Mouse (Mus musculus) thymus, postnatal 14 days (tissue): ENCODE data around the gene Rack1.
"Not testable (repeated sequence)": the region's sequence is repeated elsewhere in the genome, so short reads cannot be mapped to it uniquely, and the experiment has no call there.

ENCODE experiments used
- DNase-seq: peaks from one replicate; pipeline ENCODE4 v3.0.0; 2021

Rack1 gene

DNA sequence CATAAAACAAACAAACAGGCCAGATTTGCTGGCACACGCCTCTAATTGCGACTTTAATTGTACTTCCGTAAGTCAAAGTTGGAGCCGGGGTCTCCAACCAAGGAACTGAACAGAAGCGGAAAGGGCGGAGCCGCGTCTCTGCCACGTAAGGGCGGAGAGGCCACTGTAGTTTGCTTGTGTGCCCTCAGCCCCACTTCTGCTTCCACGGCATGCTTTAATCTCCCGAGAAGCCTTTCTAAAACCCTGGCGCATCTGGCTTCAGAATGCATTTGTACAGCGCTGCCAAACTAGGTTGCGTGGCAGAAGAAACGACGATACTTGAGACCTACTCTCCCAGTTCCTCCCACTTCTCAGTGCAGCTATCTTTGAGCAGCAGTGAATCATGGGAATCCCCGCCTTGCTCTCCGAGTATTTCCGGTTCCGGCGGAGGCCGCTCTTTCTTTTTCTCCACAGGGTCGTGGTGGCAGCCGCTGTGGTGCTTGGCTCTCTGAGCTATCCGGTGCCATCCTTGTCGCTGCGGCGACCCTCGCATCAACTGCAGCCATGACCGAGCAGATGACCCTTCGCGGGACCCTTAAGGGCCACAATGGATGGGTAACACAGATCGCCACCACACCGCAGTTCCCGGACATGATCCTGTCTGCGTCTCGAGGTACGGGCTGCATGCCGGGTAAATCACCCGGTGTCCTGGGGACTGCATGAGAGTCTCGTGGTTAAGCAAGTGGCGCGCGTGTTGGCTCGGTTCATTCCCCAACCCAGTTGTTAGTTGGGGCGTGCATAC is at the start of gene Rack1:
Gene Rack1 (plus strand): TSS at position 412 of the 781 bp plus-strand sequence.
- DNase-seq: peak; percentile 88

DNA sequence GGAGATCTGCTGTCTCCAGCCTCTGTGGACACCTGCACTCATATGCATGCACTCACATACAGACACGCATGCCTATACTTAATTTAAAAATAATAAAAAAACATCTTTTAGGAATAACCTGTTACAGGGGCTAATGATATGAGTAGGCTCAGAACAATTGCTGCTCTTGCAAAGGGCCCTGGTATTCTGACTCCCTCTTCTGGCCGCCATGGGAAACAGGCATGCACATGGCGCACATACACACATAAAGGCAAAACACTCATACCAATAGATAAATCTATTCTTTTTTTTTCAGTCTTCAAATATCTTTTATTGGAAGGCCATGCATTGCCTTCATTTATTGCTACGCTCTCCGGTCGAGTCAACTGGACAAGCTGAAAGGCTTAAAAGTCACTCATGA is 49.7 kb upstream of the Rack1 start:
- no peak for DNase-seq

DNA sequence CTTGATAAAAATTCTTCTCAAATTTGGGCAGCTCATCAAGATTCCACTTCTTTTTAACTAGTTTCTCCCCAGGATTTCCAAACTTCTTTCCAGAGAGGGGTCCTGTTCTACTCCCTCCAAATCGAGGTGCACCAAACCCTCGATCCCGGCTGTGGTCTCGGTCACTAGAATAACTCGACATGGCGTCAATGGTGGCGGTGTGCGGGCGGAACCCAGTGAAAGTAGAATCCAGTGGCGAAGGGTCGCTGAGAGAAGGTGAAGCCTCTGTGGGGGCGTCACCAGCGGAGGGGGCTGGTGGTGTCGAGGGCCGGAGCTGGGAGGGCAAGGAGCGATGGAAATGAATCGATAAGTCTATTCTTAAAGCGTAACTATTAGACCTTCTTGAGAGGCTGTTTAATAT is 46.6 kb upstream of the Rack1 start:
- not testable (repeated sequence) for DNase-seq

DNA sequence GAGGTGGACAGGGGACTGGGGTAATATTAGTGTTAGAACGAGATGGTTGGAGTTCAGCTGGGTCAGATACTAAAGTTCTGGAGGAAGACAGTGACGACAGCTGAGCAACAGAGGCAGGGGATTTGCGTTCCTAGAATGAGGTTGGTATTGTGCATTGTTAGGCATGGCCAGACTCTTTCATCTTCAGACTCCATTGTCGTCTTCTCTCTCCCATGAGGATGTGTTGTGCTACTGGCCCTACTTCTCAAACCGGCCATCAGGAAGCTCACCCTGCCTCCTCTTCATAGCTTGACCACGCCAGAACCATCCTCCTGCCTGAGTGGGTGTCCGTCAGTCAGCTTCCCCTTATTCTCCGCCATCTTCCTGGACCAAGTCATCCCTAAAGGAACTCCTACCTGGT is 41.1 kb upstream of the Rack1 start:
- DNase-seq: no peak

DNA sequence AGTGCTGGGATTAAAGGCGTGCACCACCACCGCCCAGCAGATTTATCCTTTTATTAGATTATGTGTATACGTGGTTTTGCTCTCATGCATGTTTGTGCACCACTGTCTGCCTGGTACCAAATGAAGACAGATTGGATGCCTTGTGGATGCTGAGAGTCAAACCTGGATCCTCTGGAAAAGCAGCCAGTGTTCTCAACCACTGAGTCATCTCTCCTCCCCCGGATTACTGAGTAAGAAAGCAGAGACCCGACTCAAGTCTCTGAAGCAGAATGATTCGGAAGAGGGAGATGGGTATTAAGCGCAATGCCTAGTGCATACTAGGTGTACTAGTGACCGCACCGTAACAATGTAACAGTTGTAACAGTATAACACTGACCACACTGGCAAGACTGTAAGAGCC is 36.0 kb upstream of the Rack1 start:
- no peak for DNase-seq

DNA sequence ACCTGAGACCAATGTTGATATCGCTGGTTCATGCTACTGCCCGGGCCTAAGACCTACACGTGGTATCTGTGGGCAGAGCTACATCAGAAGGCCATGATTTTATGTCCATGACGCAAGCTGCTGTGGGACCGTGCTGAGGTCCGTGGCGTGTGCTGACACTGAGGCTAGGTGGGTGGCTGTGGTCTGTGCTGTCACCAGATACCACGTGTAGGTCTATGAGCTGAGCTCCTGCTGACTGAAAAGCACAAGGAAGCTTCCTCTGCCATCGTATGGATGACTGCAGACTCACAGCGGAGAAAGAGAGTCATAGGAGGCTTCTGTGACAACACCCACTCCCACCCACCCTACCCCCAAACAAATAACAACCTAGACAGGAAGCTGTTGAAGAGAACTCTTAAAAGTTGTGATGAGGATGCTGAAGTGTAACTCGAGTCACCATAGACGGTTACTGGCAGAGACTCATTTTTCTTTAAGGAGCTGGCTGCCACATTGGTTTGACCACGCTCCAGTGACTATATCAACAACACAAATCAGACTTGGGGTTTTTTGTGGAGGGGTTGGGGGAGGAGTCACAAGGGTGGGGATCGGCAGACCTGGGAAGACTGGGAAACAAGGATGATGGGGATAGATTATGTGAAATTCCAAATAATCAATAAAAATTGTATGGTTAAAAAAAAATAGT is 32.8 kb upstream of the Rack1 start:
- DNase-seq: no peak

DNA sequence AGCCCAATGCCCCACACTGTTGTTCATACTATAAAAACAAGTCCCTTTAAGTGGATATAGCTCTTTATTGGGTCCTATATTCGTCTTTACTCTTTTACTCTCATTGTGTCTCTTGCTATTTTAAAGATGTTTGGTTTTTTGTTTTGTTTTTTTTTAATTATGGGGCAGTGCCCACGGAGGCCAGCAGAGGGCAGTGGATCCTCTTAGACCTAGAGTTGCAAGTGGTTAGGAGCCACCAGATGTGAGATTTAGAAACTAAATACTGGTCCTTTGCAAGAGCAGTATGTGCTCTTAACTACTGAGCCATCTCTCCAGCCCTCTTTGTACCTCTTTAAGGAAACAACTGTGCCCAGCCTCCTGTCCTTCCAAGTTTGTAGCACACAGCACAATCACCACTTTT is 28.4 kb upstream of the Rack1 start:
- peak; percentile 48 for DNase-seq

DNA sequence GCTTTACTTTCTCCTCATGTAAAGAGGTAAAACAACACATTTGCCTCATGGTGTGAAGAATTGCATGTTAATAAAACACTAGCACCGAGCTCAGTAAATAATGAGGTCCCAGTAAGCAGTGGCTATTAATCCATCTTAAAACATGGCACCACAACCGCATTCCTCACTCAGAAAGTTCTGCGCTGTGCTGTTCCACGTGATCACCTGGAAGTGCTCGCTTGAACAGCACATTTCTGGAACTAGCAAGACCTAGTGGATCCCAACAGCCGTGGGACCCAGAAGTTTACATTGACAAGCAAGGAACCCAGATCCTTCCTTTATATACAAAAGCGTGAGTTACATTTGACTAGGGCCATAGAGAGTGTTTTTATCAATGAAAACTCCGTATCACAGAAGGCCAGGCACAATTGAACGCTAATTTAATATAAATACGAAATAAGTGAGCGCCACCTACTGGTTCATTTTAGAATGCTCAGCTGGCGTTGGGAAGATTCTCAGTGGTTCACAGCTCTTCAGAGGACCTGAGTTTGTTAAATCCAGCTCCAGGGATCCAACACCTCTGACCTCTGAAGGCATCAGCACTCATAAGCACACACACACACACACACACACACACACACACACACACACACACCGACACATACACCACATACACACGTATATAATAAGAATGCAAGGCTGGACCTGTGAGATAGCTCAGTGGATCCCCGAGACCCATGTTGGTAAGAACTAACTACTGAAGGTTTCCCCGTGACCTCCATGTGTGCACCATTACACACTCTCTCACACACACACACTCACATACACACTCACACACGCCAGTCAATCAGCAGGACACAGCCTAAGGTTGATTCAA is 25.5 kb upstream of the Rack1 start:
- peak; percentile 51 for DNase-seq

DNA sequence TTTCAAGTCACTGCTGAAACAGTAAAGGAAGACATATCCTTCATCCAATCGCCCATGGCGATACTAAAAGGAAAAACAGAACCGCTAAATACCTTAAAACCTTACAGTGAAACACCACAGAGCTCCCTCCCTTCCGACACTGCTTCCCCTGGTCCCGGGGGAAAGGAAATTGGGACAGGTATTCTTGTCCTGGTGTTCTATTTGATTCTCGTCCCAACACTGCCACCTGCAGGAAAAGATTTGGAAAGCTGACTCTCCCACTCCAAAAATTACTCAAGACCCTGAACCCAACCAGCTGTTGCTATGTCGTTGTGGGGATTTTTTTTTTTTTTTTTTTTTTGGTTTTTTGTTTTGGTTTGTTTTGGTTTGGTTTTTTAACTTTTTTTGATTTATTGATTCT is 24.6 kb upstream of the Rack1 start:
- peak; percentile 49 for DNase-seq

DNA sequence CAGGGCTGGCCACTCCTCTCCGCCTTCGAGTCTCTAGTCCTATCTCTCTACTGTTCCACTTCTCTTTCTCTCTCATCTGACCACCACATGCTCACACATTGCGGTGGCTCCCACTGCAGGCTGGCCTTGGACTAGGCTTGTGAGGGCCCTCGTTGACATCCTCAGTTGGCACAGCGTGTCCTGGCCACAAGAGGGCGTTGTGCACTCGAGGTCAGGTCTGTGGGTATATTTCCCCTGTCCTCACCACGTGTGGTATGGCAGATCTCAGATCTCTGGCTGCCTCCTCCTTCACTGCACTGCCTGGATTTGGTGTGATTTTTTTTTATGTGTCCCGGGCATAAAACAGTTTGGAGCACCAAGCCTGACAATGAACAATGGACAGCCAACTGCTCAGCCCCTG is 23.5 kb upstream of the Rack1 start:
- DNase-seq: peak; percentile 32

DNA sequence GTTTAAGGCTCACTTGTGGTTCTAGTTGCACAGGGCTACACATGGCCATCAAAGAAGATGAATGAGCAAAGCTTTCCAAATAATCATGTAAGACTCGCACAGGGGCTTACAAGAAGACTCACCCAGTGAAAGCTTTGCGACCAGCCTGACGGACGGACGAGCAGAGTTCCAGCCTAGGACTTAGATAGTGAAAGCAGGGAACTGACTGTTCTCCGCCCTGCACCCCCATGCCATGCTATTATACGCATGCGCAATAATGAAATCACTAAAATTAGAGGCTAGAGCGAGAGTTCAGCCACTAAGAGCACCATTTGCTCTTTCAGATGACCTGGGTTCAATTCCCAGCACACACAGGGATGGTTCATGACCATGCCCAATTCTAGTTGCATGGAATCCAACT is 22.8 kb upstream of the Rack1 start:
- DNase-seq: no peak

DNA sequence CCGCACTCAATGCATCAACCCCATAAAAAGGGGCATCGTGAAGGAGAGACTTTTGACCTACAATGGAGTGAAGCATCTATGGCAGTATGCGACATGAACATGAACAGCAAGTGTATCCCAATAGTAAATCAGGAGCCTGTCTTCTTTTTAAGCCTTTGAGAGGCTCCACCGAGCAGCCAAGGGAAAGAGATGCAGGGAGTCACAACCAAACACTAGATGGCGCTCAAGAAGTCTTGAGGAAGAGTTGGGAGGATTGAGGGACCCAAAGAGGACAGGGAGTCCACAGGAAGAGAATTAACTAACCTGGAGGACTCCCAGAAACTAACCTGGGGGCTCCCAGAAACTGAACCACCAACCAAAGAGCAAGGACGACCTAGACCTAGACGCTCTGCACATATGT is 20.7 kb upstream of the Rack1 start:
- peak; percentile 67 for DNase-seq

DNA sequence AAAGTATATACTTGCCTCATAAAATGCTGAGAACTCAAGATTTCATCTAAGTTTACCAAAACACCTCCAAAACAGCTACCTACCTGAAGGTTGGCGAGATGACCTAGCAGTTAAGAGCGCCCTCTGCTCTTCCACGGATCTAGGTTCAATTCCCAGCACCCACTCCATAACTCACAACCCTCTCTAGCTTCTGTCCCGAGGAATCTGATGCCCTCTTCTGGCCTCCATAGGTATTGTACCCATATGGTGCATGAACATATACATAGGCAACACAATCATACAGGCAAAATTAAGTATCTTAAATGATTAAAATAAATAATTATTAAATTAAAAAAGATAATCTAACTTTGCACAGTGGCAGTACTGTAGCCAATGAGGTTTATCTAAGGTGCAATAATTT is 17.9 kb upstream of the Rack1 start:
- DNase-seq: no peak

DNA sequence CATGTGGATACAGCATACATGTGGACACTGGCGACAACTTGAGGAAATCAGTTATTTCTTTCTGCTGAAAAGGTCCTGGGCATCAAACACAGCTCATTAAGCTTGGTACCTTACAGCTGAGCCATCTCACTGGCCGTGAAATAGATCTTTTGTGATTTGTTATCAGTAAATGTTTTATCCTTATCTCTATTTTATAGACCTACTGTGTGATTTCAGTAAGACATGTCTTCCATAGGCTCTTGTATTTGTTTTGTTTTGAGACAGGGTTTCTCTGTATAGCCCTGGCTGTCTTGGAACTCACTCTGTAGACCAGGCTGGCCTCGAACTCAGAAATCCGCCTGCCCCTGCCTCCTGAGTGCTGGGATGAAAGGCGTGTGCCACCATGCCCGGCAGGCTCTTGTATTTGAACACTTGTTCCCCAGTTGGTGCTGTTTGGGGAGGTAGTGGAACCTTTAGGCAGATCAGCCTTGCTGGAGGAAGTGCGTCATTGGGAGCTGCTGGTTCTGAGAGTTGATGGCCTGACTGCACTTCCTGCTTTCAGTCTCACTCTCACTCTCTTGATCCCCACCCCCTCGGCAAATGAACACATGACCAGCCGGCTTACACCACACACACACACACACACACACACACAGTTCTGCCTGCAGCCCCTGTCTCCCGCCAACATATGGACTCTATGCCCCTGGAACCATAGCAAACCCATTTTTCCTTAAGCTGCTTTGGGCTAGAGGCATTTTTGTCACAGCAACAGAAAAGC is 12.5 kb upstream of the Rack1 start:
- DNase-seq: peak; percentile 73

DNA sequence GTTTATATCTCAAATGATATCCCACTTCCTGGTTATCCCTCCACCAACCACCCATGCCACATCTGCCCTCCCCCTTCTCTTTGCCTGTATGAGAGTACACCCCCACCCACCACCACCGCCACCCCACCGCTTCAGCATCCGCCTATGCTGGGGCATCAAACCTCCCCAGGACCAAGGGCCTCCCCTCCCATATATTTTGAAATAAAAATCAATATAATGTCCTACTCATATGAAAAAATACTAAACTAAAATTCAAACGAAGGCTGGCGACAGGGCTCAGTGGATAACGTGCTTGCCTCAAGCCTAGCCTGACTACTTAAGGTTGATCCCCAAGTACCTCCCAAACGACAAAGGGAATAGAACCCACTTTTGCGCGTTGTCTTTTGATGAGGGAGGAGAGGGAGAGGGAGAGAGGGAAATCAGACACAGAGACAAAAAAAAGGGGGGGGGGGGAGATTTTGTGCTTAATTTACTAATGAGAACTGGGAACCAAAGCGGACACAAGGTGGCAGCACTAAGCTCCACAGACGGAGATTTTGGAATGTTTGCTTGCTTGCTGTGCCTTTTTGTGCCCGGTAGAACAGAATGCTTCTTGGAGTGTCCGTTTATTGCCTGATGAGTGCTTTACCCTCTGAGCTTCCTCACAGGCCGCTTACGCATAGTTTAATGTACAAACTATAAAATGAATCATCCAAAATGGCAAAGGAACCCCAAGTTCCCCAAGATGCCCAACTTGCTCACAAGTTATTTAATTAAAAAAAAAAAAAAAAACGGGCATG is 11.6 kb upstream of the Rack1 start:
- DNase-seq: peak; percentile 79

DNA sequence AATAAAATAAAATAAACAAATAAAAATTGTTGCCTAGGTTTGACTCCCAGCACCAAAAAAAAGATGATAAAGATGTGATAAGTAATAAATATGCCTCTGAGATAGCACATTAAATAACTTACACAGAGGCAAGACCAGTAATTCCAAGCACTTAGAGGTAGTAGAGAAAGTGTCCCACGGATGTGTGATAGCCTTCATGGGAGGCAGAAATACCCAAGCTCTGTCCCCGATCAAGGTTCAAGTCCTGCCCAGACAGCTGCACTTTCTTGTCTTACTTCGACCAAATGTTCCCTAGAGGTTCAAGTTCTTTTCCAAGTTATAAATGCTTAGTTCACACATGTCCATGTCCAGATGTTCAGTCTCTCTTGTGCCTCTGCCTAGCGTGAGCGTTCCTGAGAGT is 10.9 kb upstream of the Rack1 start:
- DNase-seq: no peak

DNA sequence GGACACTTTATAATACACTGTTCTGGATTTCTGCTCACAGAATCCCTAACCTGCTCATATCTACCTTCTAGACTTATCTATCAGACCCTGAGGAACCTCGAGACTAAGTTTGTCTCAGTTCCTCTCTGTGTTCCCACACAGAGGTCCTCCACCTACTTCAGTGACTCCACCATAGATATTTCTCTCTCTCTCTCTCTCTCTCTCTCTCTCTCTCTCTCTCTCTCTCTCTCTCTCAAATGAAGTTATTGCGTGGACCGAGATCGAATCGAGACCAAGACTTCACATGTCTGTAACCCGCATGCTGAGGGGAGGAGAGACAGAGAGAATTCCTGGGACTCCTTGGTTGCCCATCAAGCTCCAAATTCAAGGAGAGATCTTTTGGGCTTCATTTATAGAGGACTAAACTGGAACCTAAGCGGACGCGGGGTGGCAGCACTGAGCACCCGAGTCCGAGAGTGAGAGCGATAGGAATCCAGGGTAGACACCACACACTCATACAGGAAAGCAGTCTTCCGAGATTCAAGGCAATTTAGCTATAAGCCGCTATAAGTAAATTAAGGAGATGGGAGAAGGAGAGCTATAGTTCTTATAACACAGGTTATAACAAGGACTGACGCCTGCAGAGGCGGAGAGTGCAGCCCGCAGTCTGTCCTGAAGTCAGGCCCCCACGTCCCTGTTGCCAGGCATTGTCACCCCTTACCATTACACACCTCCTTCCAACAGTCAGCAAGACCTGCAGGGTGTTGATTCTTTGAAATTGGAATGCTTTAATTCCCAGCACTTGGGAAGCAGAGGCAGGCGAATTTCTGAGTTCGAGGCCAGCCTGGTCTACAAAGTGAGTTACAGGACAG is 9.9 kb upstream of the Rack1 start:
- DNase-seq: peak; percentile 86

DNA sequence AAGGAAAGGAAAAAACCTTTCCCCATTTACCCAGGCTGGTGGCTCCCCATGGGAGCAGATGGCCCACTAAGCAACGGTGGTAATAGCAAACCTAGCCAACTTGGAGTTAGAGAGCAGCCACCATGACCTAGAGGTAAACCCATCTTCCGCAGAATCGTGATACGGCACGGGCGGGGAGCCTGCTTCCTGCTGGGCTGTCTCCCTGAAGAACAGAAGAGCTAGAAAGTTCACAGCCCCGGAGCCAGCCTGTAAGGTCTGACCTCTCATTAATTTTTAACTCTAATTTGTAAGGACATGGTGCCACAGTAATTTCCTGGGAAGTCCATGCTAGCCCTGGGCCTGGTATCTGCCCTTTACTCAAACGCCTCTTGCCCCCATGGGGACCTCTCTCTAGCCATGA is 9.2 kb upstream of the Rack1 start:
- no peak for DNase-seq

DNA sequence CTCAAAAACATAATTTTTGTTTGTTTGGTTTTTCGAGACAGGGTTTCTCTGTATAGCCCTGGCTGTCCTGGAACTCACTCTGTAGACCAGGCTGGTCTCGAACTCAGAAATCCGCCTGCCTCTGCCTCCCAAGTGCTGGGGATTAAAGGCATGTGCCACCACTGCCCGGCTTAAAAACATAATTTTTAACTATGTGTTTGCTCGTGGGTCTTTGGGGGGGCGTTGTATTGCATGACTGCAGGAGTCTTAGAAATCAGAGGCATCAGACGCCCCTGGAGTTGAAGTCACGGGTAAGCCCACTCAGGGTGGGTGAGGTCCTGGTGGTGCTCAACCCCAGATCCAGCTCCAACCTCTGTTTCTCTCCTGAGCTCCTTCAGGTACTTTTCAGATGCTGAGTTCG is 8.2 kb upstream of the Rack1 start:
- DNase-seq: not testable (repeated sequence)

DNA sequence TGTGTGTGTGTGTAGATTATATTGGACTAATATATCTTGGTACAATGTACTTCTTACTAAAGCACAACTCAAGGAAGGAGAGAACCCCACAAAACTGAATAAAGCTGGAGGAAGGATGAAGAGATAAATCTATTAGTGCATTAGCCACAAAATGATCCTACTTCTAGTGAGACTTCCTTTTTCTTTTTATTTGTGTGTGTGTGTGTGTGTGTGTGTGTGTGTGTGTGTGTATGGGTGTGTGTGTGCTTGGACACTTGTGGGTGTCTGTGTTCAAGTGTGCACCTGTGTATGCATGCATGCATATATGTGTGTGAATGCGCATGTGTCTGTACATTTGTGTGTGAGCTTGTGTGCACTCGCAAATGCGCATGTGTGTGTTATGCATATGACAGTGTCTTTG is 6.9 kb upstream of the Rack1 start:
- no peak for DNase-seq

DNA sequence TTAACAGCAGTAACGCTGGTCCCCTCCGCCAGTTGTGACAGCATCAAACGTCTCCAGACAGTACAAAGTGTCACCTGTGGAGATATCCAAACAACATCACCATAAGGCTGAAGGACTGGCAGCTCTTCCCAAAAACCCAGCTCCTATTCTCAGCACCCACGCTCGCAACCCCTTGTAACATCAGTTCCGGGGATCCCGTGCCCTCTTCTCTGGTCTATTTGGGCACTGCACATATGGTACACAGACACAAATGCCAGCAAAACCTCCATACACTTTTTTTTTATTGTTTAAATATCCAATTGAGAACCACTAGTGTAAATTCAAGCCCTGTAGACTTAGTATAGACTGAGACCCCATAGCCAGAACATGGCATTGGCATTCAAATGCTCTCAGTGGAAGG is 4.9 kb upstream of the Rack1 start:
- DNase-seq: peak; percentile 57
